Mouse (Mus musculus) frontal cortex, adult (tissue): Measurements from ENCODE around the gene Hist1h2bp.
A peak's percentile ranks its signal among the peaks of the same experiment; 100 is the strongest.
"Not testable (repeated sequence)": the region's sequence is repeated elsewhere in the genome, so short reads cannot be mapped to it uniquely, and the experiment has no call there.

Experiments
- ATAC-seq: cut with Nextera tagmentation; 2 replicates; pipeline ENCODE4 v1.9.2; 2017; ENCODE audit warnings: mild to moderate bottlenecking, moderate library complexity, mixed read lengths; ENCODE audit not compliant: low TSS enrichment

The Hist1h2bp gene

GRCm38 (mm10) chr13:21783255-21783617, 4.0 kb upstream of the Hist1h2bp start, which contains the start of gene Hist1h3i:
Gene Hist1h3i, minus strand, starts transcription at chr13:21783370.
- ATAC-seq: peak; percentile 75

- ATAC-seq: no peak
Measured at GRCm38 (mm10) chr13:21783734-21784161, 3.5 kb upstream of the Hist1h2bp start.

GRCm38 (mm10) chr13:21784311-21784710, 3.0 kb upstream of the Hist1h2bp start:
- no peak for ATAC-seq

GRCm38 (mm10) chr13:21786189-21786898, 917 bp upstream of the Hist1h2bp start:
- ATAC-seq: no peak

- no peak for ATAC-seq
Measured at GRCm38 (mm10) chr13:21787760-21788593, 716 bp downstream of the Hist1h2bp start.

- ATAC-seq: no peak
Measured at GRCm38 (mm10) chr13:21789925-21790324, 2.7 kb downstream of the Hist1h2bp start.

- no peak for ATAC-seq
Measured at GRCm38 (mm10) chr13:21790601-21791283, 3.5 kb downstream of the Hist1h2bp start.

GRCm38 (mm10) chr13:21795584-21795983, 8.3 kb downstream of the Hist1h2bp start:
- no peak for ATAC-seq

- ATAC-seq: not testable (repeated sequence)
Measured at GRCm38 (mm10) chr13:21797163-21797562, 9.9 kb downstream of the Hist1h2bp start.

- peak; percentile 85 for ATAC-seq
Measured at GRCm38 (mm10) chr13:21803058-21803457, 15.8 kb downstream of the Hist1h2bp start.

GRCm38 (mm10) chr13:21810073-21810472, 22.8 kb downstream of the Hist1h2bp start, which contains the start of the genes Hist1h2bq and Hist1h2ao:
Gene Hist1h2bq, minus strand, starts transcription at chr13:21810197.
Gene Hist1h2ao, plus strand, starts transcription at chr13:21810465.
- peak; percentile 99 for ATAC-seq

- ATAC-seq: peak; percentile 29
Measured at GRCm38 (mm10) chr13:21811074-21811473, 23.8 kb downstream of the Hist1h2bp start.

- ATAC-seq: peak; percentile 71
Measured at GRCm38 (mm10) chr13:21811539-21811938, 24.3 kb downstream of the Hist1h2bp start, which contains the start of gene Hist1h4m. Gene Hist1h4m, plus strand, starts transcription at chr13:21811746.

GRCm38 (mm10) chr13:21812092-21812491, 24.8 kb downstream of the Hist1h2bp start:
- ATAC-seq: peak; percentile 47

- ATAC-seq: not testable (repeated sequence)
Measured at GRCm38 (mm10) chr13:21820082-21820890, 33.0 kb downstream of the Hist1h2bp start.

GRCm38 (mm10) chr13:21828511-21828910, 41.2 kb downstream of the Hist1h2bp start:
- ATAC-seq: no peak

GRCm38 (mm10) chr13:21830344-21830743, 43.1 kb downstream of the Hist1h2bp start:
- ATAC-seq: no peak

- peak; percentile 79 for ATAC-seq
Measured at GRCm38 (mm10) chr13:21831418-21832394, 44.4 kb downstream of the Hist1h2bp start, which contains the start of gene Hist1h4n. Gene Hist1h4n, minus strand, starts transcription at chr13:21832196.

GRCm38 (mm10) chr13:21833461-21833860, 46.2 kb downstream of the Hist1h2bp start, which contains the start of the genes Hist1h2ap and Hist1h2br:
Gene Hist1h2ap, minus strand, starts transcription at chr13:21833507.
Gene Hist1h2br, plus strand, starts transcription at chr13:21833743.
- ATAC-seq: peak; percentile 99
